Mouse (Mus musculus) neutrophil, adult 59 days (primary cell): Measurements from ENCODE around the gene Ms4a2. TPM values are rescaled to one million over a fixed set of nuclear protein-coding genes. Genes with fewer than 3 reads are reported as not detected.

Source experiments
- total RNA-seq, 2 experiments: library from RNA; stranded (reverse); gene quantifications; 1 replicate in 1 of 2; 2 replicates in 1 of 2; pipeline ENCODE4 v1.2.4; 2023

Ms4a2 gene
- total RNA-seq = 1 to 10 TPM; 4.4 to 9.2 TPM

GRCm38 (mm10) chr19:11623551-11623950 is at the start of gene Ms4a2:
Gene Ms4a2 (minus strand): TSS chr19:11623719.

GRCm38 (mm10) chr19:11660459-11660858 is 36.9 kb upstream of the Ms4a2 start, which contains the start of gene Oosp2:
Gene Oosp2 (minus strand): TSS chr19:11660559.

GRCm38 (mm10) chr19:11640732-11641131 is 17.2 kb upstream of the Ms4a2 start, which contains the start of gene Ms4a3:
Gene Ms4a3 (minus strand): TSS chr19:11640851.

GRCm38 (mm10) chr19:11604603-11605002 is 18.9 kb downstream of the Ms4a2 start, which contains the start of gene Ms4a6d:
Gene Ms4a6d (minus strand): TSS chr19:11604849.

Other genes with a start within 250 kb of the Ms4a2 start
- gene Ms4a4a, start 248.2 kb downstream of the Ms4a2 start, total RNA-seq = 10 to 100 TPM; 12.9 to 24.1 TPM
- 10 to 100 TPM; 27.3 to 57.7 TPM for gene Ms4a4c, start 218.9 kb downstream of the Ms4a2 start, total RNA-seq
- 10 to 100 TPM in 1 of 2 experiments, 1 to 10 TPM in 1; 8.0 to 11.1 TPM for gene Ms4a4b, start 180.2 kb downstream of the Ms4a2 start, total RNA-seq
- 100 to 1,000 TPM; 174 to 269 TPM for gene Ms4a6c, start 154.4 kb downstream of the Ms4a2 start, total RNA-seq
- 1 to 10 TPM; 2.7 to 4.3 TPM for gene Gm8369, start 137.8 kb downstream of the Ms4a2 start, total RNA-seq
- gene Ms4a6b, start 107.2 kb downstream of the Ms4a2 start, total RNA-seq = 10 to 100 TPM; 20.0 to 26.4 TPM
- gene Ms4a4d, start 86.9 kb downstream of the Ms4a2 start, total RNA-seq = not detected
- 10 to 100 TPM in 1 of 2 experiments, 1 to 10 TPM in 1; 8.6 to 13.8 TPM for gene Ms4a6d, start 18.9 kb downstream of the Ms4a2 start, total RNA-seq
- gene Ms4a3, start 17.1 kb upstream of the Ms4a2 start, total RNA-seq = 10 to 100 TPM; 81.0 to 87.7 TPM
- gene Oosp2, start 36.8 kb upstream of the Ms4a2 start, total RNA-seq = not detected
- gene Oosp1, start 67.4 kb upstream of the Ms4a2 start, total RNA-seq = under 1 TPM in 1 of 2 experiments, not detected in 1; 0.88 TPM
- gene Oosp3, start 73.3 kb upstream of the Ms4a2 start, total RNA-seq = not detected
- not detected for gene Gif, start 123.8 kb upstream of the Ms4a2 start, total RNA-seq
- 10 to 100 TPM; 16.3 to 16.5 TPM for gene Mrpl16, start 146.7 kb upstream of the Ms4a2 start, total RNA-seq
- gene Stx3, start 195.7 kb upstream of the Ms4a2 start, total RNA-seq = 10 to 100 TPM; 15.2 to 19.7 TPM
- not detected for gene Olfr1417, start 215.5 kb upstream of the Ms4a2 start, total RNA-seq
- gene Olfr1418, start 237.3 kb upstream of the Ms4a2 start, total RNA-seq = not detected